Mouse (Mus musculus) heart, postnatal 0 days (tissue): ENCODE measurements around the gene Slc44a5.

ENCODE experiments used
- CTCF ChIP-seq: IDR thresholded peaks from 2 replicates; pipeline ENCODE4 v1.5.1; 2016; ENCODE audit warnings: antibody characterized with exemption, control low read depth, low read depth
- EP300 ChIP-seq: IDR thresholded peaks from 2 replicates; pipeline ENCODE4 v1.6.1; 2016; ENCODE audit warnings: antibody characterized with exemption, low read depth

DNA sequence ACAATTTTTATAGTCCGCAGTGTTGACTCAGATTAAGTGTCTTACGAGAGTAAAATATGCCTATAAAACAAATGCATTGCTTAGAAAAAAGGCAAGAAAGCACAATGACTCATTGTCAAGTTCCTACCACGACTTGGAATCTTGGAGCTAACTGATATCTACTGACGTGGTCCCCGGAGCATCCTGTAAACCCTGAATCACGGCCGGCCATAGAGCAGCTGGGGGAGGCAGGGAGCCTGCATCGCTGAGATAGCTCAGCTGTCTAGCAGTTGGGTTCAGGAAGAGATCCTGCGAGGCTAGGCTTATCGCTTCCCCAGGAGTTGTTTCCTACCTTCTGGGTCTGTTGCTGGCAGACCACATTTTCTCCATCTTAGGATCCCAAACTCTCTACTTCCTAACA lies 279.0 kb downstream of the Slc44a5 start:
- TF ChIP-seq CTCF (no peak), EP300 (no peak)
